Mouse (Mus musculus): ENCODE results near the gene Ubl4b. TPM values are rescaled to one million over a fixed set of nuclear protein-coding genes. Genes with fewer than 3 reads are reported as not detected.

Gene Ubl4b
- total RNA-seq (2014; fragmentation: Nextera tagmentation) = not detected in 2 replicates
- 0.06 and 0.11 TPM in 2 replicates for total RNA-seq (2017)
- not detected in 2 replicates for polyA plus RNA-seq (2012)

GRCm38 (mm10) chr3:107554842-107555241, at the start of gene Ubl4b:
Ubl4b (minus strand) TSS chr3:107555073.
- peaks cover 32% of the 10 kb centered on the region for H3K27me3 ChIP-seq (ENCODE audit: insufficient read depth, low read length)
- TF ChIP-seq TAL1 (conservative IDR thresholded peaks at IDR 0.05; ENCODE audit: low read depth, low read length) = no peak
- no peak for TF ChIP-seq POLR2AphosphoS5 (IDR thresholded peaks at IDR 0.05; ENCODE audit: insufficient replicate concordance, low read depth, low read length)
- TF ChIP-seq CTCF (IDR thresholded peaks at IDR 0.05; ENCODE audit: low read depth, low read length) = no peak
- TF ChIP-seq GATA2 (IDR thresholded peaks at IDR 0.05; ENCODE audit: borderline replicate concordance, low read depth, low read length) = no peak
- TF ChIP-seq GATA1 (IDR thresholded peaks at IDR 0.05; ENCODE audit: borderline replicate concordance, low read length) = no peak

DNA sequence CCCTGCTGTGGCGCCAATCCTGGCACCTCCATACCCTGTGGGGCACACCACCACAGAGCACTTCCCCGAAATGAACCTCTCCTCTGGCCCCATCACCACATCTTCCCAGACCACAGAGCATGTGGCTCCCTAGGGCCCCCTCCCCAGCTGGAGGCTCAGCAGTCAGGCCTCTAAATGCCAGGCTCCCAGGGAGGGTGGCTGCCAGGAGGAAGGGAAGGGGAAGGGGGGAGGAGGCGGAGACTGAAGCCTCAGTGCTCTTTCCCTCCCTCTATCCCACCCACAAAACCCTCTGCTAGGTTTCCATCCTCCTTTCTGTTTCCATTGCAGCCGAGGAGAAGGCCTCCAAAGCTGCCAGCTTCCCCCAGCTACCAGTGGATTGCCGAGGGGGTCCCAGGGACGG, 45.3 kb upstream of the Ubl4b start:
- no peak for DNase-seq (ENCODE audit: low spot score)
- no peaks in the 10 kb centered on the region for H3K4me1 ChIP-seq (ENCODE audit: insufficient read depth, low read depth, low read length)
- peaks cover 16% of the 10 kb centered on the region for H3K9me3 ChIP-seq (replicated peaks)
- no peak for ATAC-seq (ENCODE audit: extremely low read depth, insufficient number of reproducible peaks, low FRiP score, poor library complexity, severe bottlenecking)
- no peaks in the 10 kb centered on the region for H3K36me3 ChIP-seq (replicated peaks)
- TF ChIP-seq TAL1 (conservative IDR thresholded peaks at IDR 0.05; ENCODE audit: low read depth, low read length) = no peak
- TF ChIP-seq GATA1 (IDR thresholded peaks at IDR 0.05; ENCODE audit: borderline replicate concordance, low read length) = no peak
- TF ChIP-seq CTCF (IDR thresholded peaks at IDR 0.05; ENCODE audit: low read depth, low read length) = no peak
- TF ChIP-seq GATA2 (IDR thresholded peaks at IDR 0.05; ENCODE audit: borderline replicate concordance, low read depth, low read length) = no peak
- TF ChIP-seq POLR2AphosphoS5 (IDR thresholded peaks at IDR 0.05; ENCODE audit: insufficient replicate concordance, low read depth, low read length) = no peak
- peaks cover 63% of the 10 kb centered on the region for H3K27me3 ChIP-seq (ENCODE audit: insufficient read depth, low read length)
- H3K4me3 ChIP-seq (ENCODE audit: low read depth, low read length) = no peak overlapping the region

More at GRCm38 (mm10) chr3:107554842-107555241, at the start of gene Ubl4b:
- Histone ChIP-seq H3K4me3 (ENCODE audit: low read depth, low read length) (no peak within 1 kb of the TSS), H3K4me1 (ENCODE audit: insufficient read depth, low read depth, low read length) (no peaks in the 10 kb centered on the region), H3K9me3 (replicated peaks) (no peaks in the 10 kb centered on the region), H3K36me3 (replicated peaks) (no peaks in the 10 kb centered on the region)
- ATAC-seq (ENCODE audit: extremely low read depth, insufficient number of reproducible peaks, low FRiP score, poor library complexity, severe bottlenecking) = no peak
- DNase-seq (ENCODE audit: low spot score) = no peak

DNA sequence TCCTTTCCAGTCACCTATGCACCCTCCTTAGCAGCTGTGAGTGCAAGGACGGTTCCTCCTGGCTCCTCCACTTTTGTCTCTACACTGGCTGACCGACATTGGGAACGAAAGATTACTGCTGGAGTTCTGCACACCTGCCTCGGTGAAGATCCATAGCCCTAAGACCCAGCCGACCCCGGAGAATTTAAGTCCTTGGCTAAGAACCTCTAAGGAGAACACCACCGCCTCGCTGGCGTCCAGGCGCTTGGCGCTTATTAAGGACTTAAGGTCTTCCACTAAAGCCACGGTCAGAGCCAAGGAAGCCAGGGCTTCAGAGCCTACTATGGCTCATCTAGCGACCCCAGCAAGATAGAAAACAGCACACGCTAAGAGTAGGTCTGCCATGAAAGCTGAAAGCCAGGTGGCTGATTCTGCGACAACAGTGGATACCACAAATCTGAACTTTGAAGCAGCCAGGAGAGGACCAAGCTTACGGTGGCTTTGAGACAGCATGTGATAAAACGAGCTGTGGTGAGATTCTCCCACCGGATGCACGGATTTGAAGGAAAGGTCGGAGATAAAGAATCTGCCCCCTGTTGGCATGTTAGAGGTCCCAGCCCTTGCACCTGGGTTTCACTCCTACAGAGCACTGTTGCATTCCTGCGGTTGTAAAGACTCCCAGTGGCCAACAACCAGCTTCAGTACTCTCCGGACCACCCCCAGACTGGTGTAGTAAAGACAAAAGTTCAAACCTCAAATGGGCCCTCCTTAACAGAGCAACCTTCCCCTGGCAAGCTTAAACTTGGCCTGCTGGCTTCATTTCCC, 42.9 kb upstream of the Ubl4b start:
- DNase-seq (ENCODE audit: low spot score) = no peak
- no peaks in the 10 kb centered on the region for H3K36me3 ChIP-seq (replicated peaks)
- TF ChIP-seq GATA1 (IDR thresholded peaks at IDR 0.05; ENCODE audit: borderline replicate concordance, low read length) (no peak), CTCF (IDR thresholded peaks at IDR 0.05; ENCODE audit: low read depth, low read length) (no peak), POLR2AphosphoS5 (IDR thresholded peaks at IDR 0.05; ENCODE audit: insufficient replicate concordance, low read depth, low read length) (no peak), TAL1 (conservative IDR thresholded peaks at IDR 0.05; ENCODE audit: low read depth, low read length) (no peak), GATA2 (IDR thresholded peaks at IDR 0.05; ENCODE audit: borderline replicate concordance, low read depth, low read length) (no peak)
- no peak for ATAC-seq (ENCODE audit: extremely low read depth, insufficient number of reproducible peaks, low FRiP score, poor library complexity, severe bottlenecking)
- no peak overlapping the region for H3K4me3 ChIP-seq (ENCODE audit: low read depth, low read length)
- H3K9me3 ChIP-seq (replicated peaks) = peaks cover 16% of the 10 kb centered on the region
- H3K27me3 ChIP-seq (ENCODE audit: insufficient read depth, low read length) = peaks cover 53% of the 10 kb centered on the region
- no peaks in the 10 kb centered on the region for H3K4me1 ChIP-seq (ENCODE audit: insufficient read depth, low read depth, low read length)

DNA sequence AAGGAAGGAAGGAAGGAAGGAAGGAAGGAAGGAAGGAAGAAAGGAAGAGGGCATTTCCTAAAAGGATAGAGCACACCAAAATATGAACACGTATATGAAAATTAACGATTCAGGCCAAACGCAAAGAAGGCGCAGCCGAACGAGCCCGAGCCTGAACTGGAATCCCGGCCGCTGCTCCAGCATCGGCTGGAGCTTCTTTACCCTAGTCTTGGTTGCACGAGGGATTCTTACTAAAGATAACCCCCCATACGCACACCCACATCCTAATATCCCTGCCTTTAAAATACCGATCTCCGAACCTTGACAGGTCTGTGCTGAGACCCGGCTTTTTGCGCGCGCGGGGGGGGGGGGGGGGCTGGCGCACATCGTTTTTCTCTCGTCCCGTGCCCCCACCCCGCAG, 42.3 kb upstream of the Ubl4b start:
- ATAC-seq (ENCODE audit: extremely low read depth, insufficient number of reproducible peaks, low FRiP score, poor library complexity, severe bottlenecking) = no peak
- no peaks in the 10 kb centered on the region for H3K36me3 ChIP-seq (replicated peaks)
- no peak overlapping the region for H3K4me3 ChIP-seq (ENCODE audit: low read depth, low read length)

DNA sequence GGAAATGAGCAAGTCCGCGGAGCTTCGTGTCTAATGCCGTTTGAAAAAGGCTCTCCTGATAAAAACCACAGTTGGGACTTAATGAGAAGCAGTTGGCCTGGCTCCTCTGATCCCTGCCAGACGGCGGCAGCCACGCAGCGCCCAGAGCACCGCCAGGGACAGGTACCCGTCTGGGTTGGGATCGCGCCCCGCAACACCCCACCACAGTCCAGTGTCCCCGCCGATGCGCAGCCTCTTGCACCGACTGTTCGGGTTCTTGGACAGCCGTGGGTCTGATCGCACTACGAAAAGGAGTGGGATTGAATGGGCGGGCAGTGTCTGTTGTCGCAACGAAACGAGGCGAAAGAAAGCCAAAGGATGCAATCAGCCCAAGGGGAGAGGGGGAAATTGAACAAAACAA, 41.7 kb upstream of the Ubl4b start:
- Histone ChIP-seq H3K36me3 (replicated peaks) (no peaks in the 10 kb centered on the region), H3K4me3 (ENCODE audit: low read depth, low read length) (no peak overlapping the region; the same call in 1 of the 2 replicates), H3K27me3 (ENCODE audit: insufficient read depth, low read length) (peaks cover 46% of the 10 kb centered on the region), H3K4me1 (ENCODE audit: insufficient read depth, low read depth, low read length) (no peaks in the 10 kb centered on the region), H3K9me3 (replicated peaks) (peaks cover 16% of the 10 kb centered on the region)
- no peak for TF ChIP-seq CTCF (IDR thresholded peaks at IDR 0.05; ENCODE audit: low read depth, low read length)
- ATAC-seq (ENCODE audit: extremely low read depth, insufficient number of reproducible peaks, low FRiP score, poor library complexity, severe bottlenecking) = no peak
- no peak for DNase-seq (ENCODE audit: low spot score)

More for the DNA sequence above, 42.3 kb upstream of the Ubl4b start:
- no peak for DNase-seq (ENCODE audit: low spot score)
- H3K4me1 ChIP-seq (ENCODE audit: insufficient read depth, low read depth, low read length) = no peaks in the 10 kb centered on the region
- H3K27me3 ChIP-seq (ENCODE audit: insufficient read depth, low read length) = peaks cover 48% of the 10 kb centered on the region
- no peak for TF ChIP-seq GATA2 (IDR thresholded peaks at IDR 0.05; ENCODE audit: borderline replicate concordance, low read depth, low read length)
- TF ChIP-seq TAL1 (conservative IDR thresholded peaks at IDR 0.05; ENCODE audit: low read depth, low read length) = no peak
- TF ChIP-seq CTCF (IDR thresholded peaks at IDR 0.05; ENCODE audit: low read depth, low read length) = no peak
- no peak for TF ChIP-seq POLR2AphosphoS5 (IDR thresholded peaks at IDR 0.05; ENCODE audit: insufficient replicate concordance, low read depth, low read length)
- TF ChIP-seq GATA1 (IDR thresholded peaks at IDR 0.05; ENCODE audit: borderline replicate concordance, low read length) = no peak
- peaks cover 16% of the 10 kb centered on the region for H3K9me3 ChIP-seq (replicated peaks)

DNA sequence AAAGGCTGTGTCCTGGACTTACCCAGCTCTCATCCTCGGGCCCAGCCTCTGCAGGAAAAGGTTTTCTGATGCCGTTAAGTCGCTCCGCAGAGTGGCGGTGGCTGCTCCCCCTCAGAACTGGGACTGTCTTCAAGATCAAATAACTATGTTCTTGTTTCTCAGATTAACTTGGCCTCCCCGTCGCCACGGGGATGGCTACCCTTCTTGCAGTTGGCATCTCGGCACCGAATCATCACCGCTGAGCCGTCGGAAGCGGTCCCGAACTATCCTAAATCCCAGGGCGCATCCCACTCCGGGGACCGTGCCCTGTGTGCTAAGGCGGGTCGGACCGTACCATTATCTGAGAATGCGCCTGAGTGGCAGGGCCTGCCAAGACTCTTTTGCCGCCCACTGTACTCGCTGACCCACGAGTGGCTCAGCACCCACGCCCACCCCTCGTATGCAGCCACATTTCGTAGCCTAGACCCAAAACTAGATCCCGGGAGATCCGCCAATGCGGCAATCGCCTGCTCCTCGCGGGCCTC, 41.1 kb upstream of the Ubl4b start:
- H3K4me1 ChIP-seq (ENCODE audit: insufficient read depth, low read depth, low read length) = no peaks in the 10 kb centered on the region
- H3K4me3 ChIP-seq (ENCODE audit: low read depth, low read length) = no peak overlapping the region
- H3K36me3 ChIP-seq (replicated peaks) = no peaks in the 10 kb centered on the region
- peaks cover 41% of the 10 kb centered on the region for H3K27me3 ChIP-seq (ENCODE audit: insufficient read depth, low read length)
- ATAC-seq (ENCODE audit: extremely low read depth, insufficient number of reproducible peaks, low FRiP score, poor library complexity, severe bottlenecking) (no peak), DNase-seq (ENCODE audit: low spot score) (no peak)
- TF ChIP-seq GATA2 (IDR thresholded peaks at IDR 0.05; ENCODE audit: borderline replicate concordance, low read depth, low read length) (no peak), TAL1 (conservative IDR thresholded peaks at IDR 0.05; ENCODE audit: low read depth, low read length) (no peak), GATA1 (IDR thresholded peaks at IDR 0.05; ENCODE audit: borderline replicate concordance, low read length) (no peak), CTCF (IDR thresholded peaks at IDR 0.05; ENCODE audit: low read depth, low read length) (no peak), POLR2AphosphoS5 (IDR thresholded peaks at IDR 0.05; ENCODE audit: insufficient replicate concordance, low read depth, low read length) (no peak)
- peaks cover 16% of the 10 kb centered on the region for H3K9me3 ChIP-seq (replicated peaks)
